In genomic region chr10:111204089-111204488, GRCm38 (mm10) we compare ENCODE assay signal across 10 mouse cellular contexts.
"Had no signal": no experiment of that assay in that cellular context is flagged by ENCODE, and none has a peak within 500 bp of the region (broad histone marks: within the 10 kb centered on the region; RNA-seq: fewer than 3 reads in every experiment).

No protein-coding gene starts in this region.

- H3K9me3 ChIP-seq: kidney, embryonic 15.5 days; limb, embryonic 15.5 days; midbrain, embryonic 13.5 days; neural tube, embryonic 13.5 days had no signal

- H3K9ac ChIP-seq: kidney, embryonic 15.5 days; limb, embryonic 15.5 days; liver, embryonic 14.5 days; midbrain, embryonic 13.5 days; neural tube, embryonic 13.5 days had no signal

- ATAC-seq: midbrain, embryonic 13.5 days had no signal

- H3K36me3 ChIP-seq: kidney, embryonic 15.5 days; limb, embryonic 15.5 days; midbrain, embryonic 13.5 days; neural tube, embryonic 13.5 days had no signal

- H3K27me3 ChIP-seq: kidney, embryonic 15.5 days; limb, embryonic 15.5 days; midbrain, embryonic 13.5 days; neural tube, embryonic 13.5 days had no signal

- H3K4me3 ChIP-seq: kidney, embryonic 15.5 days; limb, embryonic 15.5 days; midbrain, embryonic 13.5 days; neural tube, embryonic 13.5 days had no signal

- H3K4me1 ChIP-seq: midbrain, embryonic 13.5 days; neural tube, embryonic 13.5 days had no signal

- H3K27ac ChIP-seq: limb, embryonic 15.5 days; liver, embryonic 14.5 days; midbrain, embryonic 13.5 days; neural tube, embryonic 13.5 days had no signal

- DNase-seq: kidney, postnatal 14 days; lung, adult 18-20 months; retina, postnatal 1 day; right cerebral cortex, postnatal 14 days; thymus, postnatal 36 days had no signal

- H3K4me2 ChIP-seq: kidney, embryonic 15.5 days; limb, embryonic 15.5 days; midbrain, embryonic 13.5 days; neural tube, embryonic 13.5 days had no signal
